Mouse (Mus musculus) C2C12 (cell line): Measurements from ENCODE around the gene Spata3.

ENCODE experiments used
- CEBPB ChIP-seq: IDR thresholded peaks from one replicate; pipeline ENCODE4 v1.6.1; 2011; ENCODE audit warnings: low read depth, mild to moderate bottlenecking, control low read depth, moderate library complexity
- CTCF ChIP-seq: IDR thresholded peaks from one replicate; pipeline ENCODE4 v1.5.1; 2011; ENCODE audit not compliant: control insufficient read depth, insufficient read depth, insufficient read length
- USF1 ChIP-seq: IDR thresholded peaks from one replicate; pipeline ENCODE4 v1.6.1; 2011; ENCODE audit warnings: low read depth, mild to moderate bottlenecking, control low read depth, moderate library complexity

- no peak for TF ChIP-seq CTCF
- TF ChIP-seq CEBPB, result no peak
- no peak for TF ChIP-seq USF1
Observed at GRCm38 (mm10) chr1:86045056-86045455, 28.4 kb downstream of the Spata3 start.
